Comparison of ENCODE assay signal across 30 mouse cellular contexts in the genomic region with DNA sequence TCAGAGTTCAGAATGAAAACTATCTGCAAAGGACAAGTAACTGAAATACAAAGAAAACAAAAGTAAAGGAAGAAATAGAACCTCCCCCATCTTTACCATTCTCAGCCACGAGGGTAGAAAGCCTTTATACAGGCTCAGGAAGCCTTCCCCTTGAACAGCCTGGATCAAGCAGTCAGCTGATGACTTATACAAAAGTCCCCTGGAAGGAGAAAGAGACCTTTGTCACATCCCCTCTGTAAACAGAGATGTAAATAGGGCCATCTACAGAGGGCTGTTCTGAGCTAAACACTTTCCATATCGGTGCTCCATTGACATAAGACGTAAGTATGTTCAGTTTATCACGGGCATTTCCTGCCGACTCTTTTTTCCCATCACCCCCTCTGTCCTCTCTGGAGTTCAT. TPM values are rescaled to one million over a fixed set of nuclear protein-coding genes. Genes with fewer than 3 reads are reported as not detected.
A peak's percentile ranks its signal among the peaks of the same experiment; 100 is the strongest.
DNase-seq lines count a peak whose midpoint lies in the region; ATAC-seq and TF ChIP-seq lines count a peak whose summit lies in the region.
"Had no signal": no experiment of that assay in that cellular context is flagged by ENCODE, and none has a peak within 500 bp of the region (broad histone marks: within the 10 kb centered on the region; RNA-seq: fewer than 3 reads in every experiment).

No protein-coding gene starts in this region.

- no peak for DNase-seq in forebrain, embryonic 11.5 days (ENCODE audit: low spot score)
- DNase-seq in hindbrain, embryonic 11.5 days (ENCODE audit: low spot score), result no peak
- no peak for DNase-seq in midbrain, postnatal 0 days (ENCODE audit: low spot score)
- DNase-seq in frontal cortex, postnatal 36 days (ENCODE audit: low spot score in 2 of 2), result no peak
- DNase-seq: adrenal gland, postnatal 14 days; cerebellum, adult 9-10 months; kidney, adult 9 months; kidney, postnatal 4 days; layer of hippocampus, adult 9-11 months; lung, adult 18-20 months; lung, postnatal 10 days; right cerebral cortex, adult 18-20 months; right cerebral cortex, postnatal 4 days; thymus, adult 2 months; thymus, postnatal 4 days had no signal

- H3K36me3 ChIP-seq in forebrain, embryonic 16.5 days (ENCODE audit: control insufficient read depth, insufficient read depth), result peaks cover 36% of the 10 kb centered on the region
- peaks cover 5% of the 10 kb centered on the region; the same call in 1 of the 2 replicates for H3K36me3 ChIP-seq in forebrain, embryonic 11.5 days (ENCODE audit: control insufficient read depth, insufficient read depth, low read length)
- H3K36me3 ChIP-seq in hindbrain, embryonic 11.5 days (ENCODE audit: control insufficient read depth, insufficient read depth, low read length), result peaks cover 9% of the 10 kb centered on the region; the same call in 1 of the 2 replicates
- peaks cover 84% of the 10 kb centered on the region for H3K36me3 ChIP-seq in hindbrain, embryonic 13.5 days
- H3K36me3 ChIP-seq in midbrain, embryonic 13.5 days, result peaks cover 87% of the 10 kb centered on the region
- H3K36me3 ChIP-seq in midbrain, postnatal 0 days (ENCODE audit: insufficient read depth, low read length), result peaks cover 42% of the 10 kb centered on the region
- H3K36me3 ChIP-seq: liver, embryonic 12.5 days; stomach, embryonic 15.5 days had no signal

- ATAC-seq in forebrain, embryonic 16.5 days, result 0 out of 2 replicates have a peak, but pooled peaks have one; percentile 29
- no peak for ATAC-seq in forebrain, embryonic 11.5 days (replicated peaks; ENCODE audit: low FRiP score)
- ATAC-seq in hindbrain, embryonic 11.5 days (ENCODE audit: low FRiP score), result 0 out of 2 replicates have a peak, but pooled peaks have one; percentile 49
- no peak for ATAC-seq in hindbrain, embryonic 13.5 days (ENCODE audit: low FRiP score)
- ATAC-seq in midbrain, embryonic 13.5 days, result peak; percentile 49; the same call in 1 of the 2 replicates
- ATAC-seq in midbrain, postnatal 0 days (ENCODE audit: low FRiP score), result no peak
- ATAC-seq: intestine, embryonic 16.5 days; liver, embryonic 12.5 days had no signal

- H3K4me3 ChIP-seq in forebrain, embryonic 16.5 days (replicated peaks; ENCODE audit: low read length), result no peak overlapping the region
- H3K4me3 ChIP-seq in forebrain, embryonic 11.5 days (ENCODE audit: low read depth, low read length), result no peak overlapping the region
- H3K4me3 ChIP-seq in hindbrain, embryonic 11.5 days (ENCODE audit: low read depth, low read length), result no peak overlapping the region
- H3K4me3 ChIP-seq in hindbrain, embryonic 13.5 days, result no peak overlapping the region
- no peak overlapping the region for H3K4me3 ChIP-seq in midbrain, embryonic 13.5 days (replicated peaks)
- no peak overlapping the region for H3K4me3 ChIP-seq in midbrain, postnatal 0 days (ENCODE audit: low read depth, low read length)
- H3K4me3 ChIP-seq: forebrain, embryonic 10.5 days; heart, embryonic 15.5 days; limb, embryonic 13.5 days; liver, embryonic 12.5 days; midbrain, embryonic 10.5 days; myocyte; neural tube, embryonic 15.5 days; stomach, embryonic 15.5 days had no signal

- H3K27me3 ChIP-seq in forebrain, embryonic 16.5 days (replicated peaks; ENCODE audit: control insufficient read depth, insufficient read depth, low read length), result no peaks in the 10 kb centered on the region
- H3K27me3 ChIP-seq in forebrain, embryonic 11.5 days (ENCODE audit: control insufficient read depth, insufficient read depth, low read length), result no peaks in the 10 kb centered on the region
- no peaks in the 10 kb centered on the region for H3K27me3 ChIP-seq in hindbrain, embryonic 11.5 days (ENCODE audit: control insufficient read depth, insufficient read depth, low read length)
- no peaks in the 10 kb centered on the region for H3K27me3 ChIP-seq in hindbrain, embryonic 13.5 days
- no peaks in the 10 kb centered on the region for H3K27me3 ChIP-seq in midbrain, embryonic 13.5 days
- H3K27me3 ChIP-seq in midbrain, postnatal 0 days (ENCODE audit: insufficient read depth, low read length), result no peaks in the 10 kb centered on the region
- H3K27me3 ChIP-seq: heart, embryonic 15.5 days; limb, embryonic 13.5 days; liver, embryonic 12.5 days; neural tube, embryonic 15.5 days; stomach, embryonic 15.5 days had no signal

- H3K4me2 ChIP-seq in forebrain, embryonic 16.5 days (ENCODE audit: low read length), result no peak overlapping the region
- no peak overlapping the region for H3K4me2 ChIP-seq in forebrain, embryonic 11.5 days (ENCODE audit: low read depth, low read length, severe bottlenecking)
- no peak overlapping the region for H3K4me2 ChIP-seq in hindbrain, embryonic 11.5 days (replicated peaks; ENCODE audit: low read depth, low read length)
- no peak overlapping the region for H3K4me2 ChIP-seq in hindbrain, embryonic 13.5 days
- H3K4me2 ChIP-seq in midbrain, embryonic 13.5 days (replicated peaks), result no peak overlapping the region
- no peak overlapping the region for H3K4me2 ChIP-seq in midbrain, postnatal 0 days (ENCODE audit: low read depth, low read length, poor library complexity, severe bottlenecking)
- H3K4me2 ChIP-seq: heart, embryonic 15.5 days; limb, embryonic 13.5 days; liver, embryonic 12.5 days; neural tube, embryonic 15.5 days; stomach, embryonic 15.5 days had no signal

- no peak overlapping the region for H3K27ac ChIP-seq in forebrain, embryonic 16.5 days (ENCODE audit: low read length)
- H3K27ac ChIP-seq in forebrain, embryonic 11.5 days (ENCODE audit: low read depth, low read length), result no peak overlapping the region
- no peak overlapping the region for H3K27ac ChIP-seq in hindbrain, embryonic 11.5 days (ENCODE audit: low read depth, low read length)
- no peak overlapping the region for H3K27ac ChIP-seq in hindbrain, embryonic 13.5 days
- H3K27ac ChIP-seq in midbrain, embryonic 13.5 days, result no peak overlapping the region
- H3K27ac ChIP-seq in midbrain, postnatal 0 days (ENCODE audit: low read depth, low read length), result no peak overlapping the region
- H3K27ac ChIP-seq: forebrain, embryonic 10.5 days; heart, embryonic 15.5 days; limb, embryonic 13.5 days; liver, embryonic 12.5 days; midbrain, embryonic 10.5 days; neural tube, embryonic 15.5 days; stomach, embryonic 15.5 days had no signal

- WGBS in forebrain, embryonic 16.5 days, result 48% methylated on average over 5 of the region's 5 CpGs
- WGBS in forebrain, embryonic 11.5 days, result 57% methylated on average over 5 of the region's 5 CpGs
- WGBS in hindbrain, embryonic 11.5 days, result 53% methylated on average over 5 of the region's 5 CpGs
- WGBS in hindbrain, embryonic 13.5 days, result 45% methylated on average over 5 of the region's 5 CpGs
- WGBS in midbrain, embryonic 13.5 days, result 58% methylated on average over 5 of the region's 5 CpGs
- 50% methylated on average over 5 of the region's 5 CpGs for WGBS in midbrain, postnatal 0 days

- H3K9ac ChIP-seq in forebrain, embryonic 16.5 days (replicated peaks; ENCODE audit: low read depth, low read length), result no peak overlapping the region
- no peak overlapping the region for H3K9ac ChIP-seq in forebrain, embryonic 11.5 days (ENCODE audit: low read length)
- no peak overlapping the region for H3K9ac ChIP-seq in hindbrain, embryonic 11.5 days (ENCODE audit: low read depth, low read length)
- no peak overlapping the region for H3K9ac ChIP-seq in hindbrain, embryonic 13.5 days
- no peak overlapping the region for H3K9ac ChIP-seq in midbrain, embryonic 13.5 days (replicated peaks)
- no peak overlapping the region for H3K9ac ChIP-seq in midbrain, postnatal 0 days (replicated peaks; ENCODE audit: low read length, poor library complexity, severe bottlenecking)
- H3K9ac ChIP-seq: heart, embryonic 15.5 days; limb, embryonic 13.5 days; liver, embryonic 12.5 days; neural tube, embryonic 15.5 days; stomach, embryonic 15.5 days had no signal

- H3K4me1 ChIP-seq in forebrain, embryonic 16.5 days (replicated peaks; ENCODE audit: control insufficient read depth, insufficient read depth, low read length), result no peaks in the 10 kb centered on the region
- H3K4me1 ChIP-seq in forebrain, embryonic 11.5 days (replicated peaks; ENCODE audit: control insufficient read depth, insufficient read depth, low read length), result no peaks in the 10 kb centered on the region
- no peaks in the 10 kb centered on the region for H3K4me1 ChIP-seq in hindbrain, embryonic 11.5 days (replicated peaks; ENCODE audit: control insufficient read depth, insufficient read depth, low read length)
- no peaks in the 10 kb centered on the region for H3K4me1 ChIP-seq in hindbrain, embryonic 13.5 days (replicated peaks)
- no peaks in the 10 kb centered on the region for H3K4me1 ChIP-seq in midbrain, embryonic 13.5 days (replicated peaks)
- no peaks in the 10 kb centered on the region for H3K4me1 ChIP-seq in midbrain, postnatal 0 days (ENCODE audit: insufficient read depth, low read length)
- H3K4me1 ChIP-seq: forebrain, embryonic 10.5 days; limb, embryonic 13.5 days; neural tube, embryonic 15.5 days; stomach, embryonic 15.5 days had no signal

- TF ChIP-seq CTCF in midbrain, postnatal 0 days (IDR thresholded peaks at IDR 0.05), result no peak

- H3K9me3 ChIP-seq in forebrain, embryonic 16.5 days (ENCODE audit: control insufficient read depth, low read length), result no peaks in the 10 kb centered on the region
- H3K9me3 ChIP-seq in forebrain, embryonic 11.5 days (ENCODE audit: control insufficient read depth, low read length), result no peaks in the 10 kb centered on the region
- H3K9me3 ChIP-seq in hindbrain, embryonic 11.5 days (ENCODE audit: control insufficient read depth, low read length), result no peaks in the 10 kb centered on the region
- H3K9me3 ChIP-seq in hindbrain, embryonic 13.5 days, result no peaks in the 10 kb centered on the region
- H3K9me3 ChIP-seq in midbrain, embryonic 13.5 days, result no peaks in the 10 kb centered on the region
- H3K9me3 ChIP-seq in midbrain, postnatal 0 days (ENCODE audit: low read length), result no peaks in the 10 kb centered on the region
- H3K9me3 ChIP-seq: forebrain, embryonic 10.5 days; heart, embryonic 15.5 days; limb, embryonic 13.5 days; liver, embryonic 12.5 days; midbrain, embryonic 10.5 days; neural tube, embryonic 15.5 days; stomach, embryonic 15.5 days had no signal

RNA-seq across cellular contexts. Expression of a gene that starts 16.8 kb away (rescaled TPM):
- polyA plus RNA-seq in forebrain, embryonic 16.5 days (2015; fragmentation: Nextera tagmentation; extraction: Ambion mirVana), result 0.27 and 0.66 TPM in 2 replicates
- 0.04 and 0.19 TPM in 2 replicates for polyA plus RNA-seq in forebrain, embryonic 11.5 days (2014; fragmentation: Nextera tagmentation; extraction: Ambion mirVana)
- 0.03 and 0.07 TPM in 2 replicates for polyA plus RNA-seq in hindbrain, embryonic 11.5 days (2014; fragmentation: Nextera tagmentation; extraction: Ambion mirVana)
- 0.10 and 0.75 TPM in 2 replicates for polyA plus RNA-seq in hindbrain, embryonic 13.5 days (2015; fragmentation: Nextera tagmentation; extraction: Ambion mirVana)
- polyA plus RNA-seq in midbrain, embryonic 13.5 days (2015; fragmentation: Nextera tagmentation; extraction: Ambion mirVana), result 0.30 and 0.59 TPM in 2 replicates
- total RNA-seq in midbrain, postnatal 0 days (2014; rRNA removed), result 1.4 and 1.6 TPM in 2 replicates
- polyA plus RNA-seq in midbrain, postnatal 0 days (2015; fragmentation: Nextera tagmentation; extraction: Ambion mirVana), result 0.75 and 0.86 TPM in 2 replicates
- total RNA-seq: adrenal gland, postnatal 14 days; gastrocnemius, adult 8-10 months; hematopoietic stem cell, adult 5-6 weeks had no signal
- polyA plus RNA-seq: embryonic facial prominence, embryonic 11.5 days; heart, embryonic 15.5 days; liver, embryonic 12.5 days had no signal

RNA-seq across cellular contexts. Expression of a gene that starts 20.1 kb away (rescaled TPM):
- polyA plus RNA-seq in forebrain, embryonic 16.5 days (2015; fragmentation: Nextera tagmentation; extraction: Ambion mirVana), result 92.7 and 135 TPM in 2 replicates
- polyA plus RNA-seq in forebrain, embryonic 11.5 days (2014; fragmentation: Nextera tagmentation; extraction: Ambion mirVana), result 56.6 and 60.9 TPM in 2 replicates
- 36.8 and 43.2 TPM in 2 replicates for polyA plus RNA-seq in hindbrain, embryonic 11.5 days (2014; fragmentation: Nextera tagmentation; extraction: Ambion mirVana)
- polyA plus RNA-seq in hindbrain, embryonic 13.5 days (2015; fragmentation: Nextera tagmentation; extraction: Ambion mirVana), result 113 and 119 TPM in 2 replicates
- 120 and 121 TPM in 2 replicates for polyA plus RNA-seq in midbrain, embryonic 13.5 days (2015; fragmentation: Nextera tagmentation; extraction: Ambion mirVana)
- total RNA-seq in midbrain, postnatal 0 days (2014; rRNA removed), result 44.2 and 60.2 TPM in 2 replicates
- 63.0 and 74.4 TPM in 2 replicates for polyA plus RNA-seq in midbrain, postnatal 0 days (2015; fragmentation: Nextera tagmentation; extraction: Ambion mirVana)

RNA-seq across cellular contexts. Expression of a gene that starts 20.3 kb away (rescaled TPM):
- 19.1 and 27.1 TPM in 2 replicates for polyA plus RNA-seq in forebrain, embryonic 16.5 days (2015; fragmentation: Nextera tagmentation; extraction: Ambion mirVana)
- 37.1 and 41.1 TPM in 2 replicates for polyA plus RNA-seq in forebrain, embryonic 11.5 days (2014; fragmentation: Nextera tagmentation; extraction: Ambion mirVana)
- polyA plus RNA-seq in hindbrain, embryonic 11.5 days (2014; fragmentation: Nextera tagmentation; extraction: Ambion mirVana), result 28.9 and 30.9 TPM in 2 replicates
- polyA plus RNA-seq in hindbrain, embryonic 13.5 days (2015; fragmentation: Nextera tagmentation; extraction: Ambion mirVana), result 14.3 and 16.8 TPM in 2 replicates
- polyA plus RNA-seq in midbrain, embryonic 13.5 days (2015; fragmentation: Nextera tagmentation; extraction: Ambion mirVana), result 18.7 and 18.9 TPM in 2 replicates
- total RNA-seq in midbrain, postnatal 0 days (2014; rRNA removed), result 1.3 and 1.5 TPM in 2 replicates
- 5.6 and 6.1 TPM in 2 replicates for polyA plus RNA-seq in midbrain, postnatal 0 days (2015; fragmentation: Nextera tagmentation; extraction: Ambion mirVana)

Comparison
In these comparisons a context has a peak if more than half of its experiments do, and no peak if none do; other contexts are left out.
1. ATAC-seq: peak in forebrain, embryonic 16.5 days (single experiment), hindbrain, embryonic 11.5 days (single experiment) and midbrain, embryonic 13.5 days (single experiment); none in forebrain, embryonic 11.5 days (single experiment), hindbrain, embryonic 13.5 days (single experiment) and midbrain, postnatal 0 days (single experiment).